8 mouse cellular contexts compared by ENCODE assay signal in genomic region chr4:43025084-43025960, GRCm38 (mm10). TPM values are rescaled to one million over a fixed set of nuclear protein-coding genes. Genes with fewer than 3 reads are reported as not detected.
DNase-seq lines count a peak whose midpoint lies in the region; ATAC-seq lines count a peak whose summit lies in the region.

TSS of gene Pigo (minus strand) at chr4:43025819.

- peak within 1 kb of the TSS; percentile 64 for H3K4me3 ChIP-seq in intestine, embryonic 14.5 days (ENCODE audit: low read depth, low read length)

- WGBS in intestine, embryonic 14.5 days, result 6% methylated on average over 42 of the region's 42 CpGs

- H3K27me3 ChIP-seq in intestine, embryonic 14.5 days (replicated peaks; ENCODE audit: control insufficient read depth, insufficient read depth, low read length), result no peaks in the 10 kb centered on the region

- intact Hi-C loops in left cerebral cortex, postnatal 14 days (cut with DNase I), result no loop called here

- peaks cover 73% of the 10 kb centered on the region for H3K36me3 ChIP-seq in intestine, embryonic 14.5 days (ENCODE audit: control insufficient read depth, insufficient read depth, low read length)

- peak; percentile 92 for ATAC-seq in intestine, embryonic 14.5 days (replicated peaks; ENCODE audit: low FRiP score, low TSS enrichment, low read depth)

- no peaks in the 10 kb centered on the region for H3K9me3 ChIP-seq in intestine, embryonic 14.5 days (ENCODE audit: control insufficient read depth, low read length)

- H3K4me2 ChIP-seq in intestine, embryonic 14.5 days (ENCODE audit: low read length), result peak within 1 kb of the TSS; percentile 90

- peak within 1 kb of the TSS; percentile 60 for H3K9ac ChIP-seq in intestine, embryonic 14.5 days (ENCODE audit: low read length)

- peak; percentile 95 to 99 for DNase-seq in adrenal gland, adult (ENCODE audit: inconsistent age in 2 of 2, low spot score in 1 of 2)
- DNase-seq in embryo, embryonic 10.5 days (ENCODE audit: low spot score), result peak; percentile 95
- peak; percentile 89 for DNase-seq in gastrocnemius, postnatal 25 days
- peak; percentile 98 for DNase-seq in intestine, embryonic 14.5 days (ENCODE audit: low spot score)
- peak; percentile 95 to 96 for DNase-seq in left cerebral cortex, postnatal 14 days (ENCODE audit: low spot score in 2 of 2)
- DNase-seq in mesoderm, embryonic 11.5 days (ENCODE audit: low read depth, low spot score), result peak; percentile 94
- peak; percentile 88 to 90 for DNase-seq in right cerebral cortex, postnatal 36 days (ENCODE audit: low spot score in 2 of 2)
- DNase-seq in yolk sac, embryonic 10.5 days (ENCODE audit: low spot score), result peak; percentile 95

- peak within 1 kb of the TSS; percentile 79 for H3K27ac ChIP-seq in intestine, embryonic 14.5 days (ENCODE audit: low read depth)

- H3K4me1 ChIP-seq in intestine, embryonic 14.5 days (replicated peaks; ENCODE audit: control insufficient read depth, insufficient read depth, low read length), result peaks cover 11% of the 10 kb centered on the region

RNA-seq across cellular contexts. Expression of gene Pigo, which starts in this region (rescaled TPM):
- 1 to 10 TPM; 6.7 to 7.5 TPM for total RNA-seq in gastrocnemius, postnatal 25 days (2021)
- 21.7 and 22.6 TPM in 2 replicates for polyA plus RNA-seq in intestine, embryonic 14.5 days (2014; fragmentation: Nextera tagmentation; extraction: Ambion mirVana)
- total RNA-seq in left cerebral cortex, postnatal 14 days (2021), result 10 to 100 TPM; 31.4 to 32.3 TPM

Comparison
In these comparisons a context has a peak if more than half of its experiments do, and no peak if none do; other contexts are left out.
1. Peak in every context shown above with its lines: DNase-seq, ATAC-seq, H3K4me3 ChIP-seq and H3K27ac ChIP-seq.